Mouse (Mus musculus): ENCODE measurements around the gene Snx25.

DNA sequence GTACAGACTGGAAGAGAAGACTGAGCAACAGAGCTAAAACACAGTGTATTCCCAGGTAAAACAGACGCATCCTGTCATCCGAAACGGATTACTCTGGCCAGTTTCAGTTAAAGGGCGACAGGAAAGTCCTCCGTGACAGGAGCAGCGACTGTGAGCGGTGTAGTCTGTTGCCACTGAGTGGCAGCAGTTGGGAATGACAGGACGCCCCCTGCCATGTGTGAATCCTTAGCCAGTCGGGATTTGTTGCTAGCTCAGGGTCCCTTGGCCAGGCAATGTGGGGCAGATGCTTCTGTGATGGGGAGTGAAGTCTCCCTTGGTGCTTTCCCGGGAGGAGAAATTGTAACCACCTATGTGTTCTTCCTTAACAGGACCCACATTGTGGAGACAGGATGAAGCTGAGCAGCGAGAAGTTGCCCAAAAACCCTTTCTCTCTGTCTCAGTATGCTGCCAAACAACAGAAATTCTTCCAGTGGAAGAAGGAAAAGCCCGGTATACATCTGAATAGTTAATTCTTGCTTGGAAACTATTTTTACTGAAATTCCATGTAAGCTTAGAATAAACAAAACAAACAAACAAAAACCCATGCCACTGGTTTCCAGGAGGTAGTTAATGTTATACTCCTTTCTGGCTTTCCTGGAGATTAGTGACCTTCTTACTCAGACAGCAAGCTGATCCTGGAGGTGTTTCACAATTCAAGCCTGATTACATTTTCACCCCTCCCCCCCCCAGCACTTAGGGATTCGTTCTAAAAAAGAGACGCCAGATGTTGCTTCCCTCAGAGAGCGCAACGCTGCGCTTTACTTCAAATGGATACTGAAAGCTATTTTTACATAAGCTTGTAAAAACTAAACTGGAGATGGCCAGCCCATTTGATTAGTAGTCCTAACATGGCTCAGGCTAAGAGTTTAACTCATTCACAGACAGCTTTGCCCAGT is 140.9 kb downstream of the Snx25 start:
- TF ChIP-seq CTCF (IDR thresholded peaks at IDR 0.05; ENCODE audit: low read depth, low read length) (no peak), POLR2A (IDR thresholded peaks at IDR 0.05; ENCODE audit: borderline replicate concordance, low read depth, low read length) (no peak)
